Comparison of ENCODE assay signal across 12 mouse cellular contexts in the genomic region with DNA sequence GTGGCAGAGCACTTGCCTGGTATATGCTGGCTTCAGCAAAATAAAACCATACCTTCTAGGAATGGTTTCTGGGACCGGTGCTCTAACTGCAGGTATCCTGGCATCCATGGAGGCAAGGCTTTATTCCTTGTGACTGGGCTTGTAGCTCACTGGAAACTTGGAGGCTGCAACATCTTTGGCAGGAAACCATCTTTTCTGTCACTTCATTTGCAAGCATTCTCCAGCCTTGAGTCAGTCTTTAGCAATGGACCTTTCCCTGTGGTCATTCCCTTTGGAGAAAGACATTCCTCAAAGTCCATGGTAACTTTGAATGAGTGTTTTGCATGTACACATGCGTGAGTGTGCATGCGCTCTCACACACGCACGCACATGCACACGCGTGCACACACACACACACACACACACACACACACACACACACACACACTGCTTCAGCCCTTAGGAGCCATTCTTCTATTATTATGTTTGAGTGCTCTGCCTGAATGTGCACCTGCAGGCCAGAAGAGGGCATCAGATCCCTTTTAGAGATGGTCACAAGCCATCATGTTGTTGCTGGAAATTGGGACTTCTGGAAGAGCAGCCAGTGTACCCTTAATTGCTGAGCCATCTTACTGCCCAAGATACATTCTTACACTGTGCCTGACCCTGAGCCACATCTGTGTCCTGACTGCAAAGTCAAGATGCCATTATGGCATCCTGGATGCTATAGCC. TPM values are rescaled to one million over a fixed set of nuclear protein-coding genes. Genes with fewer than 3 reads are reported as not detected.
DNase-seq lines count a peak whose midpoint lies in the region; ATAC-seq lines count a peak whose summit lies in the region.
"Had no signal": no experiment of that assay in that cellular context is flagged by ENCODE, and none has a peak within 500 bp of the region (broad histone marks: within the 10 kb centered on the region; RNA-seq: fewer than 3 reads in every experiment).

No protein-coding gene starts in this region.

- whole genome bisulfite sequencing in hindbrain, embryonic 14.5 days = 92% methylated on average over 7 of the region's 7 CpGs
- WGBS in hindbrain, embryonic 11.5 days = 92% methylated on average over 7 of the region's 7 CpGs
- WGBS in midbrain, embryonic 11.5 days = 91% methylated on average over 7 of the region's 7 CpGs
- 95% methylated on average over 7 of the region's 7 CpGs for WGBS in midbrain, embryonic 10.5 days

- ATAC-seq in hindbrain, embryonic 14.5 days (ENCODE audit: low FRiP score) = no peak
- no peak for ATAC-seq in hindbrain, embryonic 11.5 days (ENCODE audit: low FRiP score)
- ATAC-seq in midbrain, embryonic 11.5 days (ENCODE audit: low FRiP score) = no peak
- ATAC-seq: hindbrain, embryonic 16.5 days had no signal

- no peak overlapping the region for H3K4me3 ChIP-seq in hindbrain, embryonic 14.5 days (replicated peaks; ENCODE audit: low read length)
- H3K4me3 ChIP-seq in hindbrain, embryonic 11.5 days (ENCODE audit: low read depth, low read length) = no peak overlapping the region
- H3K4me3 ChIP-seq in midbrain, embryonic 11.5 days (ENCODE audit: low read depth, low read length) = no peak overlapping the region
- H3K4me3 ChIP-seq in midbrain, embryonic 10.5 days = no peak overlapping the region
- H3K4me3 ChIP-seq: embryonic facial prominence, embryonic 13.5 days had no signal

- H3K36me3 ChIP-seq in hindbrain, embryonic 14.5 days (replicated peaks; ENCODE audit: control insufficient read depth, insufficient read depth) = no peaks in the 10 kb centered on the region
- H3K36me3 ChIP-seq in hindbrain, embryonic 11.5 days (ENCODE audit: control insufficient read depth, insufficient read depth, low read length) = no peaks in the 10 kb centered on the region
- H3K36me3 ChIP-seq in midbrain, embryonic 11.5 days (ENCODE audit: control insufficient read depth, insufficient read depth, low read length) = no peaks in the 10 kb centered on the region
- H3K36me3 ChIP-seq in midbrain, embryonic 10.5 days = peaks cover 22% of the 10 kb centered on the region

- peak; percentile 47 for DNase-seq in hindbrain, embryonic 14.5 days (ENCODE audit: low spot score)
- DNase-seq in hindbrain, embryonic 11.5 days (ENCODE audit: low spot score) = no peak
- peak; percentile 17 for DNase-seq in midbrain, embryonic 11.5 days (ENCODE audit: low spot score, missing footprints)
- DNase-seq in midbrain, embryonic 10.5 days (ENCODE audit: low spot score) = no peak
- peak; percentile 10 for DNase-seq in MEL-GATA-1-ER (ENCODE audit: extremely low read depth, low read depth)
- peak; percentile 35 for DNase-seq in naive thymus-derived CD4-positive, alpha-beta T cell, adult 2 months (ENCODE audit: low read depth)
- DNase-seq in urinary bladder, postnatal 36 days (ENCODE audit: low spot score in 2 of 2) = no peak

- peaks cover 15% of the 10 kb centered on the region for H3K4me1 ChIP-seq in hindbrain, embryonic 14.5 days (replicated peaks; ENCODE audit: control insufficient read depth, insufficient read depth, low read length)
- H3K4me1 ChIP-seq in hindbrain, embryonic 11.5 days (replicated peaks; ENCODE audit: control insufficient read depth, insufficient read depth, low read length) = peaks cover 3% of the 10 kb centered on the region
- peaks cover 23% of the 10 kb centered on the region for H3K4me1 ChIP-seq in midbrain, embryonic 11.5 days (ENCODE audit: control insufficient read depth, insufficient read depth, low read length)
- H3K4me1 ChIP-seq in midbrain, embryonic 10.5 days = peaks cover 40% of the 10 kb centered on the region

- H3K9ac ChIP-seq in hindbrain, embryonic 14.5 days = no peak overlapping the region
- no peak overlapping the region for H3K9ac ChIP-seq in hindbrain, embryonic 11.5 days (ENCODE audit: low read depth, low read length)
- no peak overlapping the region for H3K9ac ChIP-seq in midbrain, embryonic 11.5 days (ENCODE audit: low read length)
- H3K9ac ChIP-seq: embryonic facial prominence, embryonic 13.5 days had no signal

- H3K9me3 ChIP-seq in hindbrain, embryonic 14.5 days (ENCODE audit: control insufficient read depth, low read length) = no peaks in the 10 kb centered on the region
- H3K9me3 ChIP-seq in hindbrain, embryonic 11.5 days (ENCODE audit: control insufficient read depth, low read length) = no peaks in the 10 kb centered on the region
- no peaks in the 10 kb centered on the region for H3K9me3 ChIP-seq in midbrain, embryonic 11.5 days (ENCODE audit: control insufficient read depth, low read length)
- H3K9me3 ChIP-seq in midbrain, embryonic 10.5 days (replicated peaks) = no peaks in the 10 kb centered on the region
- H3K9me3 ChIP-seq: embryonic facial prominence, embryonic 13.5 days had no signal

- H3K27me3 ChIP-seq in hindbrain, embryonic 14.5 days (ENCODE audit: control insufficient read depth, insufficient read depth, low read length) = 0 out of 2 replicates have a peak, but pooled peaks cover 4% of the 10 kb centered on the region
- H3K27me3 ChIP-seq in hindbrain, embryonic 11.5 days (ENCODE audit: control insufficient read depth, insufficient read depth, low read length) = peaks cover under 1% of the 10 kb centered on the region; the same call in 1 of the 2 replicates
- peaks cover under 1% of the 10 kb centered on the region; the same call in 1 of the 2 replicates for H3K27me3 ChIP-seq in midbrain, embryonic 11.5 days (ENCODE audit: control insufficient read depth, insufficient read depth, low read length)
- peaks cover 25% of the 10 kb centered on the region for H3K27me3 ChIP-seq in midbrain, embryonic 10.5 days (ENCODE audit: low read depth, poor library complexity, severe bottlenecking)

- no peak overlapping the region for H3K4me2 ChIP-seq in hindbrain, embryonic 14.5 days (replicated peaks)
- no peak overlapping the region for H3K4me2 ChIP-seq in hindbrain, embryonic 11.5 days (replicated peaks; ENCODE audit: low read depth, low read length)
- H3K4me2 ChIP-seq in midbrain, embryonic 11.5 days = no peak overlapping the region
- H3K4me2 ChIP-seq: embryonic facial prominence, embryonic 13.5 days; heart, embryonic 11.5 days had no signal

- H3K27ac ChIP-seq in hindbrain, embryonic 14.5 days = no peak overlapping the region
- no peak overlapping the region for H3K27ac ChIP-seq in hindbrain, embryonic 11.5 days (ENCODE audit: low read depth, low read length)
- H3K27ac ChIP-seq in midbrain, embryonic 11.5 days (ENCODE audit: low read depth, low read length) = no peak overlapping the region
- H3K27ac ChIP-seq in midbrain, embryonic 10.5 days (replicated peaks) = no peak overlapping the region
- H3K27ac ChIP-seq: embryonic facial prominence, embryonic 13.5 days had no signal

RNA-seq across cellular contexts. Expression of a gene that starts 3.6 kb away (rescaled TPM):
- polyA plus RNA-seq in hindbrain, embryonic 14.5 days (2014; fragmentation: Nextera tagmentation; extraction: Ambion mirVana) = 12.3 and 16.5 TPM in 2 replicates
- 49.4 and 50.8 TPM in 2 replicates for polyA plus RNA-seq in hindbrain, embryonic 11.5 days (2014; fragmentation: Nextera tagmentation; extraction: Ambion mirVana)
- polyA plus RNA-seq in midbrain, embryonic 11.5 days (2014; fragmentation: Nextera tagmentation; extraction: Ambion mirVana) = 56.7 and 57.7 TPM in 2 replicates
- polyA plus RNA-seq in midbrain, embryonic 10.5 days (2016; fragmentation: Nextera tagmentation; extraction: Ambion mirVana) = 56.7 and 58.8 TPM in 2 replicates

RNA-seq across cellular contexts. Expression of a gene that starts 3.8 kb away (rescaled TPM):
- polyA plus RNA-seq in hindbrain, embryonic 14.5 days (2014; fragmentation: Nextera tagmentation; extraction: Ambion mirVana) = 2.8 and 3.5 TPM in 2 replicates
- 8.3 and 8.9 TPM in 2 replicates for polyA plus RNA-seq in hindbrain, embryonic 11.5 days (2014; fragmentation: Nextera tagmentation; extraction: Ambion mirVana)
- polyA plus RNA-seq in midbrain, embryonic 11.5 days (2014; fragmentation: Nextera tagmentation; extraction: Ambion mirVana) = 8.9 and 10.8 TPM in 2 replicates
- polyA plus RNA-seq in midbrain, embryonic 10.5 days (2016; fragmentation: Nextera tagmentation; extraction: Ambion mirVana) = 23.4 and 23.6 TPM in 2 replicates

RNA-seq across cellular contexts. Expression of a gene that starts 7.3 kb away (rescaled TPM):
- polyA plus RNA-seq in hindbrain, embryonic 14.5 days (2014; fragmentation: Nextera tagmentation; extraction: Ambion mirVana) = not detected in 2 replicates
- not detected in 2 replicates for polyA plus RNA-seq in hindbrain, embryonic 11.5 days (2014; fragmentation: Nextera tagmentation; extraction: Ambion mirVana)
- polyA plus RNA-seq in midbrain, embryonic 11.5 days (2014; fragmentation: Nextera tagmentation; extraction: Ambion mirVana) = not detected in 2 replicates
- 0.10 TPM in 1 of 2 replicates, not detected in the other for polyA plus RNA-seq in midbrain, embryonic 10.5 days (2016; fragmentation: Nextera tagmentation; extraction: Ambion mirVana)
- polyA plus RNA-seq: embryonic facial prominence, embryonic 13.5 days; heart, embryonic 11.5 days; hindbrain, embryonic 16.5 days; neural tube, embryonic 11.5 days had no signal

RNA-seq across cellular contexts. Expression of a gene that starts 19.9 kb away (rescaled TPM):
- polyA plus RNA-seq in hindbrain, embryonic 14.5 days (2014; fragmentation: Nextera tagmentation; extraction: Ambion mirVana) = 0.26 and 0.72 TPM in 2 replicates
- polyA plus RNA-seq in hindbrain, embryonic 11.5 days (2014; fragmentation: Nextera tagmentation; extraction: Ambion mirVana) = 0.67 and 0.97 TPM in 2 replicates
- polyA plus RNA-seq in midbrain, embryonic 11.5 days (2014; fragmentation: Nextera tagmentation; extraction: Ambion mirVana) = 0.22 and 0.46 TPM in 2 replicates
- 1.4 and 2.0 TPM in 2 replicates for polyA plus RNA-seq in midbrain, embryonic 10.5 days (2016; fragmentation: Nextera tagmentation; extraction: Ambion mirVana)
- polyA plus RNA-seq: heart, embryonic 11.5 days had no signal

RNA-seq across cellular contexts. Expression of a gene that starts 38.9 kb away (rescaled TPM):
- polyA plus RNA-seq in hindbrain, embryonic 14.5 days (2014; fragmentation: Nextera tagmentation; extraction: Ambion mirVana) = 0.22 and 0.25 TPM in 2 replicates
- polyA plus RNA-seq in hindbrain, embryonic 11.5 days (2014; fragmentation: Nextera tagmentation; extraction: Ambion mirVana) = 0.06 and 0.20 TPM in 2 replicates
- 0.08 TPM in 1 of 2 replicates, not detected in the other for polyA plus RNA-seq in midbrain, embryonic 11.5 days (2014; fragmentation: Nextera tagmentation; extraction: Ambion mirVana)
- polyA plus RNA-seq in midbrain, embryonic 10.5 days (2016; fragmentation: Nextera tagmentation; extraction: Ambion mirVana) = 0.07 and 0.10 TPM in 2 replicates
- polyA plus RNA-seq: embryonic facial prominence, embryonic 13.5 days; limb, embryonic 11.5 days had no signal

Comparison
In these comparisons a context has a peak if more than half of its experiments do, and no peak if none do; other contexts are left out.
1. DNase-seq: peak in hindbrain, embryonic 14.5 days (single experiment), midbrain, embryonic 11.5 days (single experiment), MEL-GATA-1-ER (single experiment) and naive thymus-derived CD4-positive, alpha-beta T cell, adult 2 months (single experiment); none in hindbrain, embryonic 11.5 days (single experiment), midbrain, embryonic 10.5 days (single experiment) and urinary bladder, postnatal 36 days (0 of 2).